Mouse (Mus musculus) hindbrain, embryonic 12.5 days (tissue): Measurements from ENCODE around the gene Fam207a. TPM values are rescaled to one million over a fixed set of nuclear protein-coding genes. Genes with fewer than 3 reads are reported as not detected.

Experiments
- ATAC-seq: fragments of 200-750 bp; cut with Nextera tagmentation; 2 replicates; pipeline ENCODE4 v1.8.0; 2017; ENCODE audit warnings: moderate TSS enrichment; ENCODE audit not compliant: low FRiP score
- H3K27ac ChIP-seq: fragments of 300-500 bp; sonication (generic); 2 replicates; pipeline ENCODE4 v1.5.1; 2016; ENCODE audit warnings: mild to moderate bottlenecking
- H3K27me3 ChIP-seq: fragments of 300-500 bp; sonication (generic); 2 replicates; pipeline ENCODE4 v1.6.1; 2016; ENCODE audit warnings: mild to moderate bottlenecking
- H3K36me3 ChIP-seq: fragments of 300-500 bp; sonication (generic); 2 replicates; pipeline ENCODE4 v1.6.1; 2016; ENCODE audit warnings: mild to moderate bottlenecking
- H3K4me1 ChIP-seq: fragments of 300-500 bp; sonication (generic); 2 replicates; pipeline ENCODE4 v1.6.1; 2016
- H3K4me2 ChIP-seq: fragments of 300-500 bp; sonication (generic); replicated peaks from 2 replicates; pipeline ENCODE4 v1.6.1; 2016; ENCODE audit warnings: mild to moderate bottlenecking
- H3K4me3 ChIP-seq: fragments of 300-500 bp; sonication (generic); 2 replicates; pipeline ENCODE4 v1.5.1; 2016; ENCODE audit warnings: mild to moderate bottlenecking
- H3K9ac ChIP-seq: fragments of 300-500 bp; sonication (generic); 2 replicates; pipeline ENCODE4 v1.6.1; 2016; ENCODE audit warnings: mild to moderate bottlenecking, moderate library complexity
- H3K9me3 ChIP-seq: fragments of 300-500 bp; sonication (generic); replicated peaks from 2 replicates; pipeline ENCODE4 v1.6.1; 2016; ENCODE audit warnings: mild to moderate bottlenecking
- WGBS: fragments of 180-500 bp; shearing (Covaris S2); methylation state at CpG from one replicate; pipeline ENCODE4 v1.1.7; 2016; 5-methylcytosine and 5-hydroxymethylcytosine counted together
- polyA plus RNA-seq: library from polyadenylated mRNA; unstranded; fragments of >200 nt; fragmentation: Nextera tagmentation; extraction: Ambion mirVana; gene quantifications from 2 replicates; pipeline ENCODE4 v1.2.1, GENCODE M21; 2016

Fam207a gene
- polyA plus RNA-seq, 1 experiment from 2014 or later: 47.3 TPM

- Histone ChIP-seq H3K36me3 (no peaks in the 10 kb centered on the region), H3K9ac (no peak overlapping the region), H3K27ac (no peak overlapping the region), H3K4me1 (no peaks in the 10 kb centered on the region), H3K27me3 (no peaks in the 10 kb centered on the region), H3K4me3 (no peak overlapping the region), H3K9me3 (no peaks in the 10 kb centered on the region), H3K4me2 (no peak overlapping the region)
- no peak for ATAC-seq
- 75% methylated on average over 5 of the region's 5 CpGs for WGBS
These were observed 29.3 kb upstream of the Fam207a start for GRCm38 (mm10) chr10:77544916-77545315.

- Histone ChIP-seq H3K4me1 (no peaks in the 10 kb centered on the region), H3K9me3 (no peaks in the 10 kb centered on the region), H3K27me3 (no peaks in the 10 kb centered on the region), H3K9ac (no peak overlapping the region), H3K36me3 (no peaks in the 10 kb centered on the region), H3K27ac (no peak overlapping the region), H3K4me3 (no peak overlapping the region), H3K4me2 (no peak overlapping the region)
- no peak for ATAC-seq
- WGBS: 49% methylated on average over 7 of the region's 7 CpGs
These were observed 27.6 kb upstream of the Fam207a start for GRCm38 (mm10) chr10:77543226-77543625.

GRCm38 (mm10) chr10:77541864-77542666, 26.5 kb upstream of the Fam207a start:
- no peaks in the 10 kb centered on the region for H3K27me3 ChIP-seq
- H3K4me3 ChIP-seq: no peak overlapping the region
- no peaks in the 10 kb centered on the region for H3K9me3 ChIP-seq
- no peak overlapping the region for H3K9ac ChIP-seq
- 82% methylated on average over 10 of the region's 10 CpGs for WGBS
- H3K36me3 ChIP-seq: no peaks in the 10 kb centered on the region
- no peak for ATAC-seq
- no peak overlapping the region for H3K27ac ChIP-seq
- no peak overlapping the region for H3K4me2 ChIP-seq
- H3K4me1 ChIP-seq: no peaks in the 10 kb centered on the region

GRCm38 (mm10) chr10:77540576-77541102, 25.1 kb upstream of the Fam207a start:
- WGBS: 84% methylated on average over 4 of the region's 4 CpGs
- ATAC-seq: no peak
- Histone ChIP-seq H3K9me3 (no peaks in the 10 kb centered on the region), H3K36me3 (no peaks in the 10 kb centered on the region), H3K9ac (no peak overlapping the region), H3K4me2 (no peak overlapping the region), H3K4me3 (no peak overlapping the region), H3K27ac (no peak overlapping the region), H3K4me1 (no peaks in the 10 kb centered on the region), H3K27me3 (no peaks in the 10 kb centered on the region)

- Histone ChIP-seq H3K27me3 (no peaks in the 10 kb centered on the region), H3K27ac (no peak overlapping the region), H3K36me3 (no peaks in the 10 kb centered on the region), H3K4me3 (no peak overlapping the region), H3K9ac (no peak overlapping the region), H3K9me3 (no peaks in the 10 kb centered on the region), H3K4me2 (no peak overlapping the region), H3K4me1 (no peaks in the 10 kb centered on the region)
- WGBS: 78% methylated on average over 7 of the region's 7 CpGs
- ATAC-seq: no peak
These were observed 23.8 kb upstream of the Fam207a start for GRCm38 (mm10) chr10:77539320-77539945.

- H3K27me3 ChIP-seq: no peaks in the 10 kb centered on the region
- 82% methylated on average over 11 of the region's 11 CpGs for WGBS
- no peak overlapping the region for H3K9ac ChIP-seq
- no peak overlapping the region for H3K4me3 ChIP-seq
- no peaks in the 10 kb centered on the region for H3K36me3 ChIP-seq
- H3K4me1 ChIP-seq: no peaks in the 10 kb centered on the region
- no peak for ATAC-seq
- no peaks in the 10 kb centered on the region for H3K9me3 ChIP-seq
- no peak overlapping the region for H3K4me2 ChIP-seq
- no peak overlapping the region for H3K27ac ChIP-seq
These were observed 21.9 kb upstream of the Fam207a start for GRCm38 (mm10) chr10:77537215-77538209.

- Histone ChIP-seq H3K36me3 (no peaks in the 10 kb centered on the region), H3K9me3 (no peaks in the 10 kb centered on the region), H3K4me2 (no peak overlapping the region), H3K9ac (no peak overlapping the region), H3K27ac (no peak overlapping the region), H3K4me3 (no peak overlapping the region), H3K27me3 (no peaks in the 10 kb centered on the region), H3K4me1 (no peaks in the 10 kb centered on the region)
- ATAC-seq: no peak
- 73% methylated on average over 8 of the region's 8 CpGs for WGBS
These were observed 21.1 kb upstream of the Fam207a start for GRCm38 (mm10) chr10:77536727-77537126.

GRCm38 (mm10) chr10:77532020-77532413, 16.4 kb upstream of the Fam207a start:
- H3K9me3 ChIP-seq: no peaks in the 10 kb centered on the region
- H3K9ac ChIP-seq: no peak overlapping the region
- H3K4me2 ChIP-seq: no peak overlapping the region
- no peak for ATAC-seq
- no peak overlapping the region for H3K27ac ChIP-seq
- H3K27me3 ChIP-seq: no peaks in the 10 kb centered on the region
- WGBS: 74% methylated on average over 1 of the region's 1 CpGs
- no peaks in the 10 kb centered on the region for H3K36me3 ChIP-seq
- no peaks in the 10 kb centered on the region for H3K4me1 ChIP-seq
- no peak overlapping the region for H3K4me3 ChIP-seq

- Histone ChIP-seq H3K4me3 (no peak overlapping the region), H3K36me3 (no peaks in the 10 kb centered on the region), H3K4me2 (no peak overlapping the region), H3K27me3 (no peaks in the 10 kb centered on the region), H3K9ac (no peak overlapping the region), H3K4me1 (no peaks in the 10 kb centered on the region), H3K9me3 (no peaks in the 10 kb centered on the region), H3K27ac (no peak overlapping the region)
- 72% methylated on average over 6 of the region's 6 CpGs for WGBS
- no peak for ATAC-seq
These were observed 15.7 kb upstream of the Fam207a start for GRCm38 (mm10) chr10:77531026-77532019.

- no peak for ATAC-seq
- Histone ChIP-seq H3K4me1 (no peaks in the 10 kb centered on the region), H3K27me3 (no peaks in the 10 kb centered on the region), H3K4me3 (no peak within 1 kb of the TSS), H3K4me2 (no peak within 1 kb of the TSS), H3K9me3 (no peaks in the 10 kb centered on the region), H3K27ac (no peak within 1 kb of the TSS), H3K9ac (no peak within 1 kb of the TSS), H3K36me3 (no peaks in the 10 kb centered on the region)
- WGBS: 69% methylated on average over 9 of the region's 9 CpGs
These were observed 14.6 kb upstream of the Fam207a start, which contains the start of gene Itgb2 for GRCm38 (mm10) chr10:77530140-77530539. Gene Itgb2 (plus strand): TSS chr10:77530252.

GRCm38 (mm10) chr10:77528634-77529033, 13.0 kb upstream of the Fam207a start:
- no peaks in the 10 kb centered on the region for H3K4me1 ChIP-seq
- no peak overlapping the region for H3K9ac ChIP-seq
- H3K36me3 ChIP-seq: no peaks in the 10 kb centered on the region
- no peak overlapping the region for H3K27ac ChIP-seq
- H3K4me2 ChIP-seq: no peak overlapping the region
- H3K27me3 ChIP-seq: no peaks in the 10 kb centered on the region
- no peaks in the 10 kb centered on the region for H3K9me3 ChIP-seq
- ATAC-seq: no peak
- 89% methylated on average over 6 of the region's 6 CpGs for WGBS
- no peak overlapping the region for H3K4me3 ChIP-seq
